Mouse (Mus musculus) granulocyte monocyte progenitor cell, adult 5-6 weeks (primary cell): ENCODE results near the gene Herpud2. TPM values are rescaled to one million over a fixed set of nuclear protein-coding genes. Genes with fewer than 3 reads are reported as not detected.

ENCODE experiments used
- total RNA-seq, 2 experiments: library from RNA; stranded (forward) in 1 of 2; stranded (reverse) in 1 of 2; fragments of 200-712, 200-1000 nt in 1 of 2; fragments of >200 nt in 1 of 2; fragmentation: Nextera tagmentation in 1 of 2; gene quantifications; 2 replicates each; pipeline ENCODE4 v1.2.3; 2014 to 2017

Herpud2 gene
- total RNA-seq, 2 experiments from 2014 or later, result 14.9 to 28.3 TPM

Other genes starting within 250 kb of the Herpud2 start
- gene Gm10181, start 62.4 kb downstream of the Herpud2 start, total RNA-seq (2014; fragmentation: Nextera tagmentation), result not detected in 2 replicates
- gene Gm10181, start 62.4 kb downstream of the Herpud2 start, total RNA-seq (2017), result not detected in 2 replicates
- 128 and 131 TPM in 2 replicates for gene Sept7, start 100.6 kb upstream of the Herpud2 start, total RNA-seq (2014; fragmentation: Nextera tagmentation)
- 283 and 309 TPM in 2 replicates for gene Sept7, start 100.6 kb upstream of the Herpud2 start, total RNA-seq (2017)